Mouse (Mus musculus): ENCODE results near the gene 1700122O11Rik.

Gene 1700122O11Rik

GRCm38 (mm10) chr17:48029241-48029640 is 8.9 kb downstream of the 1700122O11Rik start:
- in situ Hi-C loops (cut with MseI, MboI) = no loop called here

GRCm38 (mm10) chr17:48028250-48028649 is 9.8 kb downstream of the 1700122O11Rik start:
- in situ Hi-C loops (cut with MseI, MboI) = no loop called here

- in situ Hi-C loops (cut with MseI, MboI) = no loop called here
Observed at GRCm38 (mm10) chr17:48027677-48028076, 10.4 kb downstream of the 1700122O11Rik start.

GRCm38 (mm10) chr17:48027019-48027418 is 11.1 kb downstream of the 1700122O11Rik start:
- in situ Hi-C loops (cut with MseI, MboI) = no loop called here

GRCm38 (mm10) chr17:48024045-48024444 is 14.0 kb downstream of the 1700122O11Rik start:
- in situ Hi-C loops (cut with MseI, MboI) = no loop called here

- in situ Hi-C loops (cut with MseI, MboI) = no loop called here
Observed at GRCm38 (mm10) chr17:48019585-48019984, 18.5 kb downstream of the 1700122O11Rik start.

- in situ Hi-C loops (cut with MseI, MboI) = no loop called here
Observed at GRCm38 (mm10) chr17:48016566-48016965, 21.5 kb downstream of the 1700122O11Rik start.

- in situ Hi-C loops (cut with MseI, MboI) = no loop called here
Observed at GRCm38 (mm10) chr17:48012561-48012960, 25.5 kb downstream of the 1700122O11Rik start.

- in situ Hi-C loops (cut with MseI, MboI) = no loop called here
Observed at GRCm38 (mm10) chr17:48011105-48011504, 27.0 kb downstream of the 1700122O11Rik start.

GRCm38 (mm10) chr17:48010283-48010682 is 27.8 kb downstream of the 1700122O11Rik start:
- in situ Hi-C loops (cut with MseI, MboI) = no loop called here

GRCm38 (mm10) chr17:48005816-48006215 is 32.3 kb downstream of the 1700122O11Rik start:
- in situ Hi-C loops (cut with MseI, MboI) = no loop called here

GRCm38 (mm10) chr17:48005091-48005490 is 33.0 kb downstream of the 1700122O11Rik start:
- in situ Hi-C loops (cut with MseI, MboI) = no loop called here

GRCm38 (mm10) chr17:48004619-48005018 is 33.5 kb downstream of the 1700122O11Rik start:
- in situ Hi-C loops (cut with MseI, MboI) = no loop called here

GRCm38 (mm10) chr17:48002486-48002885 is 35.6 kb downstream of the 1700122O11Rik start:
- in situ Hi-C loops (cut with MseI, MboI) = no loop called here

- in situ Hi-C loops (cut with MseI, MboI) = no loop called here
Observed at GRCm38 (mm10) chr17:48001586-48002361, 36.3 kb downstream of the 1700122O11Rik start.

- in situ Hi-C loops (cut with MseI, MboI) = no loop called here
Observed at GRCm38 (mm10) chr17:48001157-48001556, 36.9 kb downstream of the 1700122O11Rik start.

- in situ Hi-C loops (cut with MseI, MboI) = no loop called here
Observed at GRCm38 (mm10) chr17:47999812-48000211, 38.3 kb downstream of the 1700122O11Rik start.

GRCm38 (mm10) chr17:47999403-47999802 is 38.7 kb downstream of the 1700122O11Rik start:
- in situ Hi-C loops (cut with MseI, MboI) = no loop called here

- in situ Hi-C loops (cut with MseI, MboI) = no loop called here
Observed at GRCm38 (mm10) chr17:47997806-47998205, 40.3 kb downstream of the 1700122O11Rik start.

- in situ Hi-C loops (cut with MseI, MboI) = no loop called here
Observed at GRCm38 (mm10) chr17:47990392-47991123, 47.5 kb downstream of the 1700122O11Rik start.

GRCm38 (mm10) chr17:47989951-47990378 is 48.1 kb downstream of the 1700122O11Rik start:
- in situ Hi-C loops (cut with MseI, MboI) = no loop called here

- in situ Hi-C loops (cut with MseI, MboI) = no loop called here
Observed at GRCm38 (mm10) chr17:47988811-47989210, 49.3 kb downstream of the 1700122O11Rik start.

- in situ Hi-C loops (cut with MseI, MboI) = no loop called here
Observed at GRCm38 (mm10) chr17:47988074-47988473, 50.0 kb downstream of the 1700122O11Rik start.
